Mouse (Mus musculus): ENCODE measurements around the gene Tecpr1. TPM values are rescaled to one million over a fixed set of nuclear protein-coding genes. Genes with fewer than 3 reads are reported as not detected.

Gene Tecpr1
- polyA plus RNA-seq, 1 experiment from 2014 or later, result 31.7 TPM

DNA sequence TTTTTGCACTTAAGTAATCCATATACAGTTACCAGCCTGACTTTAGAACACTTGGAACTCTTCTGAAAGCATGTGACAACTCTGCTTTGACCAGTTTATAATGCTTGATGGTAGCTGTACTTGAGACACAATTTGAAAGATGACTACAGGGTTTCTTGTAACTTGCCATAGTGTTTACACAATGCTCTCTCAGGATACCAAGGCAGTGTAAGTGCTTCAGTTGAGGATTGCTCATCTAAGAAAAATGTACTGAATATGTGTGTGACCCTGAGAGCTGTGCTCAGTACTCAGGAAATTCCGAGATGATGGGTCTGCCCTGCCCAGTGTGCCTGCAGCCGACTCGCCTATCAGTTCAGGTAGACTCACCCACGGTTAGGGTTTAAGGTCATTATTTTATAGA is 72.1 kb downstream of the Tecpr1 start:
- Histone ChIP-seq H3K4me2 (no peak overlapping the region), H3K27me3 (no peaks in the 10 kb centered on the region), H3K9ac (no peak overlapping the region), H3K27ac (no peak overlapping the region), H3K4me3 (replicated peaks) (no peak overlapping the region), H3K36me3 (replicated peaks) (peaks cover 40% of the 10 kb centered on the region), H3K9me3 (no peaks in the 10 kb centered on the region), H3K4me1 (no peaks in the 10 kb centered on the region)
- ATAC-seq (ENCODE audit: low FRiP score), result no peak
- 91% methylated on average over 4 of the region's 4 CpGs for WGBS

DNA sequence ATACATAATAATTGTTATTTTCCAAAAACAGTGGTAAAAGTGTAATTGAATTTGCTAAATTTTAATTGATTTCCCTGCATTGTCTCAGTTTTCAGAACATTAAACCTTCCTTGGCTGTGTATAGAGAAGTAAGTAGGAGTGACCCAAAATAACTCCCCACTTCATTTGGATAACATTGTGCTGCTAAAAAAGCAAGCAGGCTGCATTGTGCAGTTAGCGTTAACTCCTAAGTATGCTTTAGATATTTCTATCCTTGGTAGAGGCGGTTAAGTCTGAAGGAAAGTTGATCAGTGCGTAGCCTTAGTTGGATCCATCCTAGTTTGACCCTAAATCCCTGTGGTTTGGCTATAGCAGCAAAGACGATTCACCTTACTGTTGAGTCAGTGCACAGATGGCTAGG is 73.9 kb downstream of the Tecpr1 start:
- 96% methylated on average over 4 of the region's 4 CpGs for WGBS
- Histone ChIP-seq H3K4me3 (replicated peaks) (no peak overlapping the region), H3K9me3 (no peaks in the 10 kb centered on the region), H3K9ac (no peak overlapping the region), H3K27me3 (no peaks in the 10 kb centered on the region), H3K4me2 (no peak overlapping the region), H3K36me3 (replicated peaks) (peaks cover 43% of the 10 kb centered on the region), H3K4me1 (no peaks in the 10 kb centered on the region), H3K27ac (no peak overlapping the region)
- ATAC-seq (ENCODE audit: low FRiP score), result no peak

DNA sequence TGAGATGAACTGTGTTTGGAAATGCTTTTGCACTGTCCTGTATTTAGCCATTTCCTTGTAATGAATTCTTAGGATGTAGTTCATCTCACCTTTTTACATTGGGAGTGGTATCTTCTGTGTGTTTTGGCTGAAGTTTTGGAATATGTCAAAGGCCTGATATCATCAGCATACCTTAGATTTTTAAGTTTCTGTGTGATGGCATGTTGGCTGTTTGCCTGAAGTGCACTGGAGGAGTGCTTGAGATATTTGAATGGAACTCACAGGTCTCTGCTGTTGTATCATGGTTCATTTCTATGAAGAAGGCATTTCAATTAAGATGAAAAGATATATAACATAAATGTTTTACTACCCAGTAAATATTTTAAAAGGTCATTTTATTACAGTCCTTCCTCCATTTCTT is 76.5 kb downstream of the Tecpr1 start:
- peaks cover 43% of the 10 kb centered on the region for H3K36me3 ChIP-seq (replicated peaks)
- no peak overlapping the region for H3K4me3 ChIP-seq (replicated peaks)
- ATAC-seq (ENCODE audit: low FRiP score), result no peak
- no peak overlapping the region for H3K27ac ChIP-seq
- no peak overlapping the region for H3K4me2 ChIP-seq
- no peaks in the 10 kb centered on the region for H3K9me3 ChIP-seq
- no peaks in the 10 kb centered on the region for H3K4me1 ChIP-seq
- H3K27me3 ChIP-seq, result no peaks in the 10 kb centered on the region
- no peak overlapping the region for H3K9ac ChIP-seq

Other genes with a start within 250 kb of the Tecpr1 start
- 110 and 113 TPM in 2 replicates for gene Ccz1, start 208.7 kb downstream of the Tecpr1 start, polyA plus RNA-seq (2016; fragmentation: Nextera tagmentation; extraction: Ambion mirVana)
- gene Ocm, start 196.9 kb downstream of the Tecpr1 start, polyA plus RNA-seq (2016; fragmentation: Nextera tagmentation; extraction: Ambion mirVana), result not detected in 2 replicates
- gene Lmtk2, start 123.2 kb downstream of the Tecpr1 start, polyA plus RNA-seq (2016; fragmentation: Nextera tagmentation; extraction: Ambion mirVana), result 9.5 and 10.3 TPM in 2 replicates
- gene Bhlha15, start 33.3 kb downstream of the Tecpr1 start, polyA plus RNA-seq (2016; fragmentation: Nextera tagmentation; extraction: Ambion mirVana), result 0.09 and 0.13 TPM in 2 replicates
- gene Bri3, start 20.8 kb upstream of the Tecpr1 start, polyA plus RNA-seq (2016; fragmentation: Nextera tagmentation; extraction: Ambion mirVana), result 126 and 139 TPM in 2 replicates
- 2.6 and 2.9 TPM in 2 replicates for gene Baiap2l1, start 134.5 kb upstream of the Tecpr1 start, polyA plus RNA-seq (2016; fragmentation: Nextera tagmentation; extraction: Ambion mirVana)